Mouse (Mus musculus) embryonic facial prominence, embryonic 14.5 days (tissue): ENCODE measurements around the gene Slc25a11. TPM values are rescaled to one million over a fixed set of nuclear protein-coding genes. Genes with fewer than 3 reads are reported as not detected.
A peak's percentile ranks its signal among the peaks of the same experiment; 100 is the strongest.

Experiments used
- ATAC-seq: fragments of 200-750 bp; cut with Nextera tagmentation; 2 replicates; pipeline ENCODE4 v1.8.0; 2017; ENCODE audit warnings: low read depth, moderate number of reproducible peaks, moderate TSS enrichment
- DNase-seq: peaks from one replicate; pipeline ENCODE4 v3.0.0-alpha.2; 2015; ENCODE audit warnings: low spot score
- H3K27ac ChIP-seq: fragments of 300-500 bp; sonication (generic); replicated peaks from 2 replicates; pipeline ENCODE4 v1.5.1; 2014; ENCODE audit warnings: low read depth, mild to moderate bottlenecking, low read length, moderate library complexity
- H3K27me3 ChIP-seq: fragments of 300-500 bp; sonication (generic); replicated peaks from 2 replicates; pipeline ENCODE4 v1.6.1; 2014; ENCODE audit warnings: low read length; ENCODE audit not compliant: control insufficient read depth, insufficient read depth
- H3K36me3 ChIP-seq: fragments of 300-500 bp; sonication (generic); 2 replicates; pipeline ENCODE4 v1.6.1; 2014; ENCODE audit warnings: low read length, mixed read lengths; ENCODE audit not compliant: control insufficient read depth, insufficient read depth
- H3K4me1 ChIP-seq: fragments of 300-500 bp; sonication (generic); 2 replicates; pipeline ENCODE4 v1.6.1; 2014; ENCODE audit warnings: antibody characterized with exemption, low read length; ENCODE audit not compliant: control insufficient read depth, insufficient read depth
- H3K4me2 ChIP-seq: fragments of 300-500 bp; sonication (generic); 2 replicates; pipeline ENCODE4 v1.6.1; 2014; ENCODE audit warnings: low read depth, mild to moderate bottlenecking, low read length, moderate library complexity, mixed read lengths
- H3K4me3 ChIP-seq: fragments of 300-500 bp; sonication (generic); 2 replicates; pipeline ENCODE4 v1.5.1; 2014; ENCODE audit warnings: low read depth, mild to moderate bottlenecking, low read length
- H3K9ac ChIP-seq: fragments of 300-500 bp; sonication (generic); 2 replicates; pipeline ENCODE4 v1.6.1; 2014; ENCODE audit warnings: low read depth, mild to moderate bottlenecking, low read length, moderate library complexity, mixed read lengths
- H3K9me3 ChIP-seq: fragments of 300-500 bp; sonication (generic); 2 replicates; pipeline ENCODE4 v1.6.1; 2016; ENCODE audit warnings: low read length; ENCODE audit not compliant: control insufficient read depth
- WGBS: fragments of 180-500 bp; shearing (Covaris S2); extraction: QIAGEN DNeasy Blood & Tissue Kit; methylation state at CpG from one replicate; pipeline ENCODE4 v1.1.7; 2014; 5-methylcytosine and 5-hydroxymethylcytosine counted together
- polyA plus RNA-seq: library from polyadenylated mRNA; unstranded; fragments of >200 nt; fragmentation: Nextera tagmentation; extraction: Ambion mirVana; gene quantifications from 2 replicates; pipeline ENCODE4 v1.2.1, GENCODE M21; 2014

The Slc25a11 gene
- polyA plus RNA-seq, 1 experiment from 2014 or later: 147 TPM

- WGBS: 4% methylated on average over 16 of the region's 16 CpGs
- DNase-seq: peak; percentile 63
- no peaks in the 10 kb centered on the region for H3K27me3 ChIP-seq
Measured at GRCm38 (mm10) chr11:70656456-70656927, 9.2 kb upstream of the Slc25a11 start.

GRCm38 (mm10) chr11:70655571-70656455 lies 8.5 kb upstream of the Slc25a11 start:
- under 1% methylated on average over 57 of the region's 61 CpGs for WGBS
- H3K36me3 ChIP-seq: peaks cover 31% of the 10 kb centered on the region
- H3K9me3 ChIP-seq: no peaks in the 10 kb centered on the region
- H3K4me2 ChIP-seq: peak overlapping the region; percentile 98
- H3K4me1 ChIP-seq: peaks cover 39% of the 10 kb centered on the region
- H3K9ac ChIP-seq: peak overlapping the region; percentile 92
- H3K27me3 ChIP-seq: no peaks in the 10 kb centered on the region
- H3K4me3 ChIP-seq: peak overlapping the region; percentile 64
- peak; percentile 83 for DNase-seq
- peak; percentile 47 for ATAC-seq
- H3K27ac ChIP-seq: peak overlapping the region; percentile 90

More at GRCm38 (mm10) chr11:70656456-70656927, 9.2 kb upstream of the Slc25a11 start:
- H3K4me3 ChIP-seq: peak overlapping the region; percentile 64
- peak overlapping the region; percentile 98 for H3K4me2 ChIP-seq
- H3K9ac ChIP-seq: peak overlapping the region; percentile 92
- H3K36me3 ChIP-seq: peaks cover 29% of the 10 kb centered on the region
- peak overlapping the region; percentile 90 for H3K27ac ChIP-seq
- H3K4me1 ChIP-seq: peaks cover 39% of the 10 kb centered on the region
- ATAC-seq: peak; percentile 5; the same call in 1 of the 2 replicates
- no peaks in the 10 kb centered on the region for H3K9me3 ChIP-seq

GRCm38 (mm10) chr11:70654923-70655570 lies 7.8 kb upstream of the Slc25a11 start:
- Histone ChIP-seq H3K4me1 (peaks cover 39% of the 10 kb centered on the region), H3K27ac (peak overlapping the region; percentile 90), H3K9me3 (no peaks in the 10 kb centered on the region), H3K4me2 (peak overlapping the region; percentile 98), H3K36me3 (peaks cover 38% of the 10 kb centered on the region), H3K9ac (peak overlapping the region; percentile 92), H3K27me3 (no peaks in the 10 kb centered on the region), H3K4me3 (peak overlapping the region; percentile 64)
- ATAC-seq (peak; percentile 53), DNase-seq (peak; percentile 95)
- under 1% methylated on average over 28 of the region's 48 CpGs for WGBS

- Histone ChIP-seq H3K4me1 (peaks cover 39% of the 10 kb centered on the region), H3K36me3 (peaks cover 38% of the 10 kb centered on the region), H3K9ac (peak within 1 kb of the TSS; percentile 92), H3K27ac (peak within 1 kb of the TSS; percentile 90), H3K4me2 (peak within 1 kb of the TSS; percentile 98), H3K27me3 (no peaks in the 10 kb centered on the region), H3K4me3 (peak within 1 kb of the TSS; percentile 64), H3K9me3 (no peaks in the 10 kb centered on the region)
- DNase-seq (peak; percentile 95), ATAC-seq (peak; percentile 42)
- under 1% methylated on average over 19 of the region's 61 CpGs for WGBS
Measured at GRCm38 (mm10) chr11:70654198-70654922, 7.1 kb upstream of the Slc25a11 start, which contains the start of gene Pfn1. TSS of gene Pfn1 (minus strand) at chr11:70654644.

GRCm38 (mm10) chr11:70653345-70654197 lies 6.3 kb upstream of the Slc25a11 start:
- peak overlapping the region; percentile 98 for H3K4me2 ChIP-seq
- no peaks in the 10 kb centered on the region for H3K27me3 ChIP-seq
- peak overlapping the region; percentile 90 for H3K27ac ChIP-seq
- H3K4me1 ChIP-seq: peaks cover 35% of the 10 kb centered on the region
- peak; percentile 70 for DNase-seq
- ATAC-seq: peak; percentile 48
- peak overlapping the region; percentile 64 for H3K4me3 ChIP-seq
- H3K9ac ChIP-seq: peak overlapping the region; percentile 92
- H3K36me3 ChIP-seq: peaks cover 44% of the 10 kb centered on the region
- WGBS: 0% methylated on average over 36 of the region's 63 CpGs
- H3K9me3 ChIP-seq: no peaks in the 10 kb centered on the region

- Histone ChIP-seq H3K27ac (peak overlapping the region; percentile 90), H3K27me3 (no peaks in the 10 kb centered on the region), H3K9ac (peak overlapping the region; percentile 92), H3K9me3 (no peaks in the 10 kb centered on the region), H3K4me3 (peak overlapping the region; percentile 64), H3K36me3 (peaks cover 49% of the 10 kb centered on the region), H3K4me1 (peaks cover 31% of the 10 kb centered on the region), H3K4me2 (peak overlapping the region; percentile 98)
- DNase-seq (no peak), ATAC-seq (no peak)
- 36% methylated on average over 6 of the region's 6 CpGs for WGBS
Measured at GRCm38 (mm10) chr11:70652884-70653344, 5.6 kb upstream of the Slc25a11 start.

GRCm38 (mm10) chr11:70652029-70652883 lies 5.0 kb upstream of the Slc25a11 start:
- peak overlapping the region; percentile 98 for H3K4me2 ChIP-seq
- DNase-seq (peak; percentile 64), ATAC-seq (no peak)
- H3K4me3 ChIP-seq: peak overlapping the region; percentile 64
- WGBS: 34% methylated on average over 12 of the region's 12 CpGs
- H3K9me3 ChIP-seq: no peaks in the 10 kb centered on the region
- H3K9ac ChIP-seq: peak overlapping the region; percentile 92
- H3K4me1 ChIP-seq: peaks cover 26% of the 10 kb centered on the region
- H3K27ac ChIP-seq: peak overlapping the region; percentile 90
- peaks cover 49% of the 10 kb centered on the region for H3K36me3 ChIP-seq
- H3K27me3 ChIP-seq: no peaks in the 10 kb centered on the region
